Mouse (Mus musculus) cerebellum, postnatal 14 days (tissue): Measurements from ENCODE around the gene Rufy2.

Source experiments
- DNase-seq, 2 experiments: peaks; one replicate each; pipeline ENCODE4 v3.0.0; 2021; ENCODE audit warnings: mixed read lengths in 2 of 2

Rufy2 gene

DNA sequence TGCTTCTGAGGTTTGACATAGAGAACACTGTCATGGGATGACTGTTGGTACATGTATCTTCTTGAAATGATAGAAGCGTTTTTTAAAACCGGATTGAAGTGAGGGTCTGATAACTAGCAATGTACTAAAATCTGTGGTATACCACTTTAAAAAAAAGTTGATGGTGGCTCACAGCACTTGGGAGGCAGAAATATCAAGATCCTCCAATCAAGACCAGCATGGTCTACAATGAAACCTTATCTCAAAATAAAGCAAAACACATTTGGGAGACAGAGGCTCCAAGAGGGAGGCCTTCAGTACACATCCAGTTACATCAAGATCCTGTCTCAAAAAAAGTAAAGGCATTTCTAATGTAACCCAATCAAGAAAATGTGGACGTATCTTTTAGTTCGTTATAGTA is 41.7 kb downstream of the Rufy2 start:
- DNase-seq, result no peak

DNA sequence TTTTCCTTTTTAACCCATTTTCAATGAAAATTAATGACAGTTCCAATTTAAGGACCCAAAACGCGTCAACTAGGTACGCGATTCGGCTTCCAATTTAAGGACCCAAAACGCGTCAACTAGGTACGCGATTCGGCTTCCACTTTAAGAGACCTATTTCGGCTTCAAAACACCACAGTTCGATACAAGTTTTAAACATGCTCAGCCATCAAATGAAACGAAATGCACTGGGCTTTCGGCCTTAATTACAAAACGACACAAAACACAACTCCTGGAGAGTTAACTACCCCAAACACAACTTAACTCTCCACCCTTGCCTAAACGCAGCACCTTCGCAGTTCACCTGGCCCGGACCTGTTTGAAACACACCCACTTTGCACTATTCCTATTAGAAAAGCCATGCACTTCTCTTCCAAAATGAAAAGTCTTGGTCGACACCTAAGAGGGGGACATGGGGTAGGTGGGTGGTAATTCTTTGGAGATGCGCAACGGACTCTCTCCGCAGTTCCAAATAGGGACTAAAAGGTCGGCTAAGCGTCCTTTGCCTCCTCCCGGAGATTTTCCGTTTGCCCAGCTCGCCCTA is 42.6 kb downstream of the Rufy2 start:
- DNase-seq, result no peak

DNA sequence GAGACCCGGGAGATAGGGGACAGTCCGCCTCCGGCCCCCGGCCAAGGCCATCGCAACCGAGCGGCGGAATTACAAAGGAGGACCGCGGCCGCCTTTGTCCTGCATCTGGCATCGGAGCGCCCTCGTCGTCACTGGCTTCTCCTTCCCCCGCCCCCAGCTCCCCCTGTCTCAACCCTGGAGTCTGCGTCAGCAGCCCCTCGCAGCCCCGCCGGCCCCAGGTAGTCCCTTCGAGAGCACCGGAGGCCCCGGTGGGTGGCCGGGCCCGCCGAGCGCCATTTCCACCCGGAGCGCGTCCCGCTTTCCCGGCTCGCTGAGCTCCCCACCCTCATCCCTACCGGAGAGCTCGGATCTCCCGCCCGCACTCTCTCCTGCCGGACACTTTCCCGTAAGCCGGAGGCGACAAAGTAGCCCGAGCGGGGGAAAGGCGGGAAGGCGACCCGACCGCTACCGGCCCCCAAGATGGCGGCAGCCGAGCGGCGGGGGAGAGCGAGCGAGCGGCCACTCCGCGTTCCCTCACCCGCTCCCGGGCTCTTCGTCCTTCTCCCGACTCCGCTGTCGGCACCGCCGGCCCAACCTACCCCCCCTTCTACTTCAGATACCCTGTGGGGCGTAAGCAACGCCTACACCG is 43.2 kb downstream of the Rufy2 start:
- peak; percentile 80 for DNase-seq

DNA sequence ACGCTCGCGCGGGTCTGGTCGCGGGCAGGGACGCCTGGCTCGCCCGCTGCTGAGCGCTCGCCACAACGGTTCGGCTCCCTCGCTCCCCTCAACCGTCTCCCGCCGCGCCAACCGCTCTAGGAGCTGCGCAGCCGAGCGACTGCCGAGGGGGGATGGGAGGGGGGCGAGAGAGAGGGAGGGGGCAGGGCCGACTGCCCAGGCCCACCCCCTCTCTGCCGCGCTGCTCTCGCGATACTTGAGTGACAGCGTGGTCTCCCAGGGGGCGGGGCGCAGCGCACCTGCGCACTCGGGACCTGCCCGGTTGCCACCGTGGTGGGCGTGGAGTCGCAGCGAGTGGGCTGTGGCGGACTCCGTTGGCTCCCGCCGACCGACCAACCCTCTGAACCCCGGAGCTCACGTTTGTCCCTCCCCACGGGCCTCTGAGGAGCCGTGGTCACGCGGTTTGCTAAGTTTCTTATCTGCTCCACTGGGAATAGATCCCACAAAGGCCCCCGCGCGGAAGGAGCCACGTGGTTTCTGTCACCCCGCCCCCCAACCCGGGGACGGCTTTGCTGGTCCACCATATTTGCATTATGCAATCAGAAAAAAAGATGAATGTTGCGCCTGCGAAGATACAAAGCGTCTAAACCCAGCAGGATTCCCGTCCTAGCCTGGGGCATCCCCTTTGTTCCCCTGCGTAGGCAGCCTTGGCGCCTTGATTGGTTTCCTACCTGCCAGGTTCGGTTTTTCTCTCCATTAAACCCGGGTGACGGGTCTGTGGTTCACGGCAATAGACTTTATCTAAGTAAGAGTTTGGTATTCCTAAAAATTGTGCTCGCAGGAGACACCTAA is 43.9 kb downstream of the Rufy2 start, which contains the start of the genes Hnrnph3 and Pbld2:
Gene Hnrnph3, minus strand, starts transcription at position 469 of the 831 bp plus-strand sequence.
Gene Pbld2, plus strand, starts transcription at position 567 of the 831 bp plus-strand sequence.
- DNase-seq, result peak; percentile 99

DNA sequence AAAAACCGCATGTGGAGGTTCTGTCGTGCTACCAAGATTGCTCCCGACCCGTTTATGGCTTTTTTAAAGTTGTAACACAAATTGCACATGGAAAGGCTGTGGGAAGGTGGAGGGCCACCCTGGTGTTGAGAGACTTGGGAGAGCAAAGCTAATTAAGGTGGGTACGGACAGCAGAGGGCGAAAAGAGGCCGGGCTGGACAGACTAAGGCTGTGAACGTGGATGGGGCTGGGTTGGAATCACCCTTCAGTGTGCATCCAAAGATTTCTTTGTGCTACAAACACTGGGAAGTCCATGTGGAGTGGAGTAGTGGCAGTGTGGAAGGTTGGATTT is 44.5 kb downstream of the Rufy2 start:
- DNase-seq, result peak; percentile 83 to 86

DNA sequence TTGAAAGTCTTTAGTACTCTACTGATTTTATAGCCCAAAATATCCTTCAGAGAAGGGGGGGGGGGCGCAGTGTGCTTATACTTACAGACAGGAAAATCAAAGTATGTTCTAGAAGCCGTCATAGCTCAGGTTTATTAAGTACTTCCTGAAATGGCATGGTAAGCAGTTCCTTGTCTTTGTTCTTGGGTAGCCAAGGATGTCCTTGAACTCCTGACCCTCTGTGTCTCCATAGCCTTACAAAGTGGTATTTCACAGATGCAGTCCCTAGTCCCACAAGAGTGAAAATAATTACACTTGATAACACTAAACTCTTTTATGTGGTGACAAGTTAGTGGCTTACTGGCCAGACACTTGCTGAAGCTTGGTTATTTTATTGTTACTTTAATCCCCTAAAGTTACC is 45.0 kb downstream of the Rufy2 start:
- no peak for DNase-seq

DNA sequence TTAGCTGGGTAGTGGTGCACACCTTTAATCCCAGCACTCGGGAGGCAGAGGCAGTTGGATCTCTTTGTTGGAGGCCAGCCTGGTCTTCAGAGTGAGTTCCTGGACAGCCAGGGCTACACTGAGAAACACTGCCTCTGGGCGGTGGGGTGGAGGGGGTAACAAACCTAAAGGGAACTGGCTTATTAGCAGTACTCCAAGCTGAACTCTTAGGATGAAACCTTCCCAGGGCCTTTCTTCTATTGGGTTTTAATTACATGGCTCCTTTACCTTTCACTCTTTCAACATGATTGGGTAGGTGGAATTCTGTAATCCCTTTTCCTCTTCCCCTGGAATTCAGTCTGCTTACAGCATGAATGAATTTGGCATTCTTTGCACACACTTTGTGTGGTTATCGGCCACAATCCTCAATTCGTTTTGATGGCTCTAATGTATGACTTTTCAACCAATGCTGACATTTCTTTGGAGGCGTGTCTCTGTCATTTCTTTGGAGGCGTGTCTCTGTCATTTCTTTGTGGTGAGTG is 45.5 kb downstream of the Rufy2 start:
- DNase-seq, result no peak

DNA sequence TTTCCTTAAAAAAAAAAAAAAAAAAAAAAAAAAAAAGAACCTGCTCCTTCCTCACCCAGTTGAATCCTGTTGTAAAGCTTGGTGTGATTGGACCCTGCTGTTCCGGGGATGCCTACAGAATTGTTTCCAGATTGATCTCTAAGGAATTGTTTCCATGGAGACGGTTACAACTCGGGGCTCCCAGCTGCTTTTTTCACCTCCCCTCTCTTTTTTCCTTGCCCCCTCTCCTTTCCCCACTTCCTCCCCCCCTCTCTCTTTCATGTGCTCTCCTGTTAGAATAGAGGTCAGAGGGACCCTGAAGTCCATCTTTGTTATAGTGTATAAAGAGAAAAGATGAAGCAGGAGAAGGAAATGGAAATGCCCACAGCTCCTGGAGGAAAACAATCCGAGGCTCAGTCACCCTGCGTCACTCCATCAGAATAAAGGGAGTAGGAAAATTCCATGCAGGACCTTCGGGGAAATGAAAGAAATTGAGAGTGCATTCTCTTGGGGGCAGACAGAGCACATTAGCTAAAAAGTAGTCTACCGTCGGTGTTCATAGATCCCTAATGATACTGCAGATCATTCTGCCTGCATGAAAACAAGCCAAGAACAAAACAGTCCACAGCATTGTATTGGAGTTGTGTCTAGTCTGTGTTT is 46.3 kb downstream of the Rufy2 start:
- no peak for DNase-seq

DNA sequence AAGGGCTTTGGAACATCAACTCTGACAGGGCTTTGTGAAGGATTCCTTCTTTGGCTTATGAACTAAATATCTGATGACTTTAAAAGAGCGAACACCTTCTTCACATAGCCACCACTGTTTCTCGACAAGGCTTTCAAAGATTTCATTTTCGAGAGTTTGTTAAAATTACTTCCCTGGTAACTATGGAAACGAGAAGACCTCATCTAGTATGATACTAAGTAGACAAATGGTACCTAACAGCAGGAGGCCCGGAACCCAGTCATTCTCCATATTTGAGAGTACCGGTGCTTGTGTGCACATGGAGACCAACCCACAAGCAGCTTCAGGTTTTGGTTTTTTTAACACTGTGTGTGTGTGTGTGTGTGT is 46.8 kb downstream of the Rufy2 start:
- no peak for DNase-seq

DNA sequence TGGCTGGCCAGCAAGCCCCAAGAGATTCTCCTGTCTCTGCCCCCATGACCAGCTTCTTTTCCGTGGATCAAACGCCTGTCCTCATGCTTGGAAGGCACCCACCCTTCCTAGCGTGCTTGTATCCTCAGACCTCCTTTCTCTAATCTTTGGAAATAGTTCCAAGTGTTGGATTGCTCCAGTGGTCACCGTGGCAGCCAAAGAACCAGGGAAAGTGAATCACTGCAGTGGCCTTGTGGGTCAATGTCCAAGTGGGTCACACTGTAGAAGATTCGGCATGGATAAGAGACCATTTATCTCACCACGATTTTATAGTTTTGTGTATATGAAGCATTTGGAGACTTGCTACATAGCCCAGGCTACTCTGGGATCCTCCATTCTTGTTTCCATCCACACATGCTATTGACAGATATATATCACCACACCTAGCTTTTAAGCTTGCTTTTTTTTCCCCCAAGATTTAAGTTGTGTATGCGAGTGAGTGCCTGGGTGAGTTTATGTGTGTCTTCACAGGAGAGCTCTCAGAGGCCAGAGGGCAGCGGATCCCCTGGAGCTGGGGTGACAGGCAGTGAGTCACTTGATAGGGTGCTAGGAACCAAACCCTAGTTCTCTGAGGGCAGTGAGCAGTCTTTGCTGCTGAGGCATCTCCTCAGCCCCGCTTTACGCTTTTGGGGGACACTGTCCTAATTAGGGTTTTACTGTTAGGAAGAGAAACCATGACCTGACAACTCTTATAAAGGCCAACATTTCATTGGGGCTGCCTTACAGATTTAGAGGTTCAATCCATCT is 47.5 kb downstream of the Rufy2 start:
- no peak for DNase-seq

DNA sequence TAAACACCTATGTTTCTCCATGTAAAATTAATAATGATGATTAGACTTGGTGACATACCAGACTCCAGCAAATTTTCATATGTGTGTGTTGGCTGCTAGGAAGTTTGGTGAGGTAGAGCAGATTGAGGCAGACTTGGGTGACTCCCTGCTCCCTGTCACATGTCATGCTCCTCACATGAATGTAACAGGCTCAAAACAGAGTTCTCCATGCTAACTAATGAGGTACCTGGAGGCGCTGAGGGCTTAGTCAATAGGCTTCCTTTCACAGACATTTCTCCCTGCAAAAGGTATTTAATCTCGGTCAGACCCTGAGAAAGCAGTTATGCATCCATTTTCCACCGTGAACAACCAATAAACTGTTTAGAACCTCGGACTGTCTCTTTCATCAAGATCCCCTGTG is 48.4 kb downstream of the Rufy2 start:
- no peak for DNase-seq

DNA sequence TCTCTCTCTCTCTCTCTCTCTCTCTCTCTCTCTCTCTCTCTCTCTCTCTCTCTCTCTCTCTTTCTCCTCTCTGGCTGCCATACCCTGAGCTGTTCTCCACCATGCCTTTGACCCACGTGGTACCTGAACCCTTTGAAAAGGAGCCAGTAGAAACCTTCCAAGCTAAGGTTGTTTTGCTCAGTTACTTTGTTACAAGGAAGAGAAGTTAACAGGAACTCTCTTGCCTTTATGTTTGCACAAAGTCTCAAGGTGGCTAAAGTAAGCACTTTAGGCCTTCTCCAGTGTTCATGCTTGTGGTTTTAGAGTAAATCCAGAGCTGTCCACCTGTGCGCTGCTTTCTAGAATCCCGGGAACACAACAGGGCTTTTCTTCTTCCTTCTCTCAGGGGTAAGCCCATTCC is 52.2 kb downstream of the Rufy2 start:
- no peak for DNase-seq

DNA sequence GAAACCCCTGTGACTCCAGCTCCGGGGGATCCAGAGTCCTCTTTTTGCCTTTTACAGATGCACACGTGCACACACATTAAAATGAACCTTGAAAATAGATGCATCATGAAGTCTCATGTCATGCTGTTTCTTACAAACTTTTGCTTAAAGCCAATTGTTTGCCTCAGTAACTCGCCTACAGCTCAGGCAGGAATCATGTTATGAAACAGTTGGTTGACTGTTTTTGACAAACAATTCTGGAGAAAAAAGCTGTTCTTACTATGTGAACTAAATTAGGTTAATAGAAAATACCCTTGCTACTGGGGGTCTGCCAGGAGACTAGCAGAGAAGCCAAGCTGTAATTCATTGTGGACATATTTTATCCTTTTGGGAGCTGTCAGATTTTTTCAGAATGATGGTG is 52.9 kb downstream of the Rufy2 start:
- DNase-seq, result no peak

DNA sequence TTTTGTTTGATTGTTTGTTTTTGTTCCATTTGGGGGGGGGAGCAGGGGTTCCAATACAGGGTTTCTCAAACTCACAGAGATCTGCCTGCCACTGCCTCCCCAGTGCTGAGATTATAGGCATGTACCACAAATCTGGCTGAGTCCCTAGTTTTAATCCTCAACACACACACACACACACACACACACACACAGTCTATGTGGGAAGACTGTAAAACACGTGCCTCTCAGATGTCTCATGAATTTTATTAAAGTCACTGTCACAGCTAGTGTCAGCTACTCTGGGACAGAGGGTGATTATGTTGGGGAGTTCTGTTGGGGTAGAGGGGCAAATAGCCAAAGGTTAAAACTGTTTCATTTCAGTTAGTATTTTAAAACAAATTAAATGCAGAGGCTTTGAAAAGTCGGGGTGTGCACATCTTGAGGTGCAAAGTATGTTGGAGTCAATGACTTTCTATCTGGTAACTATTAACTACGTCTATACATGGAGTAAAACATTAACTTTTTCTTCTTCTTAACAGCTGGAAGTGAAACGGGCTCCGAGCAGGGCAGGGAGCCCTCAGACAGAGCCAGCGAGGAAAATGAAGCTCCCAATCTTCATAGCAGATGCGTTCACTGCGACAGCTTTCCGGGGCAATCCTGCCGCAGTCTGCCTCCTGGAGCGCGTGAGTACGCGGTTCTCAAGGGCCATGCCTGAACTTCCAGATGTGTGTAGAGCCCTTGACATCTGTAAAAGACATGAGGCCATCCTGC is 58.7 kb downstream of the Rufy2 start:
- no peak for DNase-seq

DNA sequence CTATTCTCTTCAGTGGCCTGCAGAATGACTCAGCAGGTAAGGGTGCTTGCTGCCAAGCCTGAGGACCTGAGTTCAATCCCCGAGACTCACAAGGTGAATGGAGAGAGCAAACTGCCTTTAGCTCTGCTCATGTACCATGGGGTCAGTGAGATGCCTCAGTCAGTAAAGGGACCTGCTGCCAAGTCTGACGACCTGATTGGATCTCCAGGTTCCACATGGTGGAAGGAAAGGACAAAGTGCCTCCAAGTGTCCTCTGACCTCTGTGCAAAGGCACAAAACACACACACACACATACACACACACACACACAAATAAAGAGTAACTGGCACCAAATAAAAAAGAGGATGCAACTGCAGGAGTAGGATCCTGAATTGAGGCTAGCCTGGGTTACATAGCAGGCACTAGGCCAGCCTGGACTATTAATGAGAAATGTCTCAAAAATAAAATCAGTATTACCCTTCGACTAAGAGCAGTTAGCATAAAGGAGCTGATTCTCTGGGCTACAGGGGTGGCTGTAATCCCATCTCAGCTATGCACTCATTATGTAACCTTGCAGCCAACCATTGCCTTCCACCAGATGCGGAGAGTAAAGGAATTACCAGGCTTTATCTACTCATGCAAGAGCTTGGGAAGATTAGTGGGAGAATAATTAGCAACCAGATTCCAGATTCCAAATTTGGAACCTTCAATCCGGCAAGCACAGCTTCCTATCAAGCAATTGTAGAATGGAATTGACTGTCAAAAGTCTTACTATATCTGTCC is 60.0 kb downstream of the Rufy2 start:
- no peak for DNase-seq

DNA sequence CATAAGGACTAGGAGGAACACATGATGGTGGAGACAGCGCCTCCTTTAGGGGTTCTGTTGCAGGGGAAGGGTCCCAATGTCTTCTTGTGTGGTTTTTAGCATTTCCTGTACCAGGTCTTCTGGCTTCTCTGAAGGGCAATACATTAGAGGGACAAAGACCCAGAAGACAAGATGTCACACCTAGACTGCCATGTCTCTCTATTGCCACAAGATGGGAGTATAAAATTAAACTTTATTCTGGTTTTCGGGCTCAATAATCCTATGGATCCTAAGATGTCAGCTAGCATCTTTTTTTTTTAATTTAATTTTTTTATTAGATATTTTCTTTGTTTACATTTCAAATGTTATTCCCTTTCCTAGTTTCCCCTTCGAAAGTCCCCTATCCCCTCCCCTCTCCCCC is 63.1 kb downstream of the Rufy2 start:
- DNase-seq, result no peak

DNA sequence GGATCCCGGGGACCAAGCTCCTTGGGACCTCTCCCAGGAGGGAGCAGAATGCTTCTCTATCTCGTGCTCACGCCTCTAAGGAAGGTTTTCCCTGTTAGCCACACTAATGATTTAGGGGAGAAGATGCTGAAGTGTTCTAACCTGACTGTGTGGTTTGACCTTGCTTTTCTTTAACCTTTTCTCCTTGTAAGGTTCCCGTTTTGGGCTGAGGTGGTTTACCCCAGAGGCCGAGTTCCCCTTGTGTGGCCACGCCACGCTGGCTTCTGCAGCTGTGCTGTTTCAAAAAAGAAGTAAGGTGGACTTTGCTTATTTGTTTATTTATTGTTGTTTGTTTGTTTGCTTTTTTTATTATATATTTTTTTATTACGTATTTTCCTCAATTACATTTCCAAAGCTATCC is 67.7 kb downstream of the Rufy2 start:
- no peak for DNase-seq

DNA sequence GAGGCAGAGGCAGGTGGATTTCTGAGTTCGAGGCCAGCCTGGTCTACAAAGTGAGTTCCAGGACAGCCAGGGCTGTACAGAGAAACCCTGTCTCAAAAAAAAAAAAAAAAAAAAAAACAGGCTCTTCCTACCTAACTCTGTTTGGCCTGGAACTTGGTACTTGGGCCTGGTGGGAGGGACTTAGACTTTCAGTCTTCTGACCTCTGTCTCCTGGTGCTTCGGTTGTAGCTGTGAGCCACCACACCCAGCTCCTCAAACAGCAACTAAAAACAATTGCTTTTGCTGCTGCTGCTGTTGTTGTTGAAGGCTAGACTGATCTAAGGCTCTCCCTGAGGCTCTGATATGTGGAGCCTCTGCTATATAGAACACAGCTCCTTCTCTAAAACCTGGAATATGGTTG is 69.1 kb downstream of the Rufy2 start:
- DNase-seq, result no peak

DNA sequence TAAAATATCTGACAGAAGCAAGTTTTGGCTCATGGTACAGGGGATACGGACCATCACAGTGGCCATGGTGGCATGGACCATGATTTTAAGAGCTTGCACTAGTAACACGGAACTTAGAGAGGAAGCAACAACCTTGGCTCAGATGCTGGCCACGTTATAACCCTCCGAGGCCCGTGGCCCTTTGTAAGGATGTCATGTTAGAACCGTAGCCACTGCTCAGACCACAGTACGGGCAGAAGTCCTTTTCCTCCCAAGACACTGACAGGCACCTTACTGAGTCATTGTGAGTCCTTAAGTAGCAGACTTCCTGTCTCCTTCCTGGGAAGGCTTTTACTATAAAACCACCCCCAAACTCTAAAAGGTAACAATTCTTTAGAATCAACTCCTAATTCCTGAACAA is 71.2 kb downstream of the Rufy2 start:
- no peak for DNase-seq

DNA sequence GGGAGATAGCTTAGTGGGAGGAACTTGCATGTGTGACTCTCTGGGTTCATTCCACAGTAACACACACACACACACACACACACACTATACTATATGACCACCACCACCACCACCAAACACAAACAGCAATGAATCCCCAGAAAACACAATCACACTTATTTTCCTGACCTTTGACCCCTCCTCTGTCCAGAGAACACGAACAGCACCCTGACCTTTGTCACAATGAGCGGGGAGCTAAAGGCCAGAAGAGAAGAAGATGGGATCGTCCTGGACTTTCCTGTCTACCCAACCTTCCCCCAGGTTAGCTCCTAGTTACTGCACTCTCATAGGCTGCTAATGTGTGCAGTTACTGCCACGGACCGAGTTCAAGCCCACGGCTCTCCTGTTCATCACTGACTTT is 72.0 kb downstream of the Rufy2 start:
- no peak for DNase-seq

DNA sequence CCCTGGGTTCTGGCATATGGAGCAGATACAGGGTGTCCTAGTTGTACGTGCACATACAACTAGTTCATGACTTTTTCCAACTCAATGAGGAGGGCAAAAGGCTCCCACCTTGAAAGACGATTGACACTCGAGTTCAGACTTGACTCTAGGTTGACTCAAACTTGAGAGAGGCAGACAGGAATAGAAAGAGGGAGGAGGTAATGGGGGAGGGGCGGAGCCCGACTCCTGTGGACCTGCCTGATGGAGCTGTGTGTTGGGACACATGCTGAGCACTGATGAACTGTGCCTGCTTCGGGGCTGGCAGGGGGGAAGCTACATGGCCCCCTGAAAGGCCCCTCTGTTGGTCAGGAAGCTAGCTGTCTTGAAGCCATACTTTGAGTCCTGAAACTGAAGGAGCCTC is 73.0 kb downstream of the Rufy2 start:
- no peak for DNase-seq
